Mouse (Mus musculus) ES-Bruce4 (cell line): ENCODE results near the gene Il5.

ENCODE experiments used
- CTCF ChIP-seq: IDR thresholded peaks from one replicate; pipeline ENCODE4 v1.8.1; 2011; ENCODE audit warnings: low read depth, low read length
- EP300 ChIP-seq: IDR thresholded peaks from 2 replicates; pipeline ENCODE4 v1.6.1; 2011; ENCODE audit warnings: low read depth, low read length; ENCODE audit not compliant: insufficient read depth
- POLR2A ChIP-seq: IDR thresholded peaks from one replicate; pipeline ENCODE4 v1.8.1; 2011; ENCODE audit warnings: low read length; ENCODE audit not compliant: insufficient read depth

DNA sequence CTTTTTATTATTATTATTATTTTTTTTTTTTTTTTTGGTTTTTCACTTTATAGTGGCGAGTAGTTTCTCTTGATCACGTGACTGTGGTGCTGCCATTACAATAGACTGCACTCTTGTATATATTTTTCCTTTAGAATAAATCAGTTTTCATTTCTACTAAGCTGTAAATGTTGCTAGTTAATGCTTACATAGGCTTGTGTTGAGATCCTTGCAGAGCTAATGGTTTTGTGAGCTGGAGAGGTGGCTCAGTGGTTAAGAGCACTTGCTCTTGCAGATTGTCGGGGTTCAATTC lies 12.9 kb upstream of the Il5 start:
- no peak for TF ChIP-seq CTCF
- TF ChIP-seq POLR2A: no peak
- TF ChIP-seq EP300: no peak
